Mouse (Mus musculus) urinary bladder, adult 2 months (tissue): ENCODE data around the gene Slc25a47. TPM values are rescaled to one million over a fixed set of nuclear protein-coding genes. Genes with fewer than 3 reads are reported as not detected.
A peak's percentile ranks its signal among the peaks of the same experiment; 100 is the strongest.

Experiments
- DNase-seq: peaks from one replicate; pipeline ENCODE4 v3.0.0; 2022; ENCODE audit warnings: low spot score
- polyA plus RNA-seq: library from polyadenylated mRNA; depleted of rRNA; stranded (reverse); fragments of >200 nt; gene quantifications from 2 replicates; pipeline ENCODE4 v1.2.3, GENCODE M21; 2012

The Slc25a47 gene
- polyA plus RNA-seq, 1 experiment: 8.4 TPM

- DNase-seq: no peak
Measured at GRCm38 (mm10) chr12:108857589-108858184, 21.8 kb downstream of the Slc25a47 start.

GRCm38 (mm10) chr12:108858486-108858885 is 22.6 kb downstream of the Slc25a47 start:
- no peak for DNase-seq

GRCm38 (mm10) chr12:108865007-108865494 is 29.2 kb downstream of the Slc25a47 start:
- no peak for DNase-seq

GRCm38 (mm10) chr12:108869575-108869974 is 33.7 kb downstream of the Slc25a47 start:
- DNase-seq: no peak

- DNase-seq: no peak
Measured at GRCm38 (mm10) chr12:108873122-108873521, 37.3 kb downstream of the Slc25a47 start.

GRCm38 (mm10) chr12:108879138-108879537 is 43.3 kb downstream of the Slc25a47 start:
- no peak for DNase-seq

GRCm38 (mm10) chr12:108880606-108881005 is 44.8 kb downstream of the Slc25a47 start:
- DNase-seq: no peak

- no peak for DNase-seq
Measured at GRCm38 (mm10) chr12:108881192-108881591, 45.3 kb downstream of the Slc25a47 start.

- no peak for DNase-seq
Measured at GRCm38 (mm10) chr12:108882776-108883175, 46.9 kb downstream of the Slc25a47 start.

- no peak for DNase-seq
Measured at GRCm38 (mm10) chr12:108885906-108886305, 50.1 kb downstream of the Slc25a47 start.

- DNase-seq: no peak
Measured at GRCm38 (mm10) chr12:108887077-108887476, 51.2 kb downstream of the Slc25a47 start.

- no peak for DNase-seq
Measured at GRCm38 (mm10) chr12:108888632-108889031, 52.8 kb downstream of the Slc25a47 start.

GRCm38 (mm10) chr12:108892989-108893714 is 57.3 kb downstream of the Slc25a47 start, which contains the start of gene Wdr25:
Wdr25 (plus strand) TSS chr12:108893631.
- no peak for DNase-seq

GRCm38 (mm10) chr12:108893715-108894431 is 58.0 kb downstream of the Slc25a47 start, which contains the start of gene Wars:
Wars (minus strand) TSS chr12:108894174.
- peak; percentile 82 for DNase-seq

- DNase-seq: no peak
Measured at GRCm38 (mm10) chr12:108894432-108894816, 58.6 kb downstream of the Slc25a47 start.

- DNase-seq: no peak
Measured at GRCm38 (mm10) chr12:108896006-108896405, 60.2 kb downstream of the Slc25a47 start.

GRCm38 (mm10) chr12:108901346-108901745 is 65.5 kb downstream of the Slc25a47 start:
- DNase-seq: no peak

GRCm38 (mm10) chr12:108902940-108903339 is 67.1 kb downstream of the Slc25a47 start:
- DNase-seq: no peak

- no peak for DNase-seq
Measured at GRCm38 (mm10) chr12:108903600-108904275, 67.9 kb downstream of the Slc25a47 start.

GRCm38 (mm10) chr12:108904276-108904653 is 68.4 kb downstream of the Slc25a47 start:
- no peak for DNase-seq

GRCm38 (mm10) chr12:108905620-108906302 is 69.9 kb downstream of the Slc25a47 start:
- DNase-seq: no peak
